Comparison of ENCODE assay signal across 8 mouse cellular contexts in genomic region chrX:48143415-48144335, GRCm38 (mm10). TPM values are rescaled to one million over a fixed set of nuclear protein-coding genes. Genes with fewer than 3 reads are reported as not detected.
A peak's percentile ranks its signal among the peaks of the same experiment; 100 is the strongest.
DNase-seq lines count a peak whose midpoint lies in the region; ATAC-seq lines count a peak whose summit lies in the region.

No protein-coding gene starts in this region.

- H3K36me3 ChIP-seq in forebrain, embryonic 11.5 days (ENCODE audit: control insufficient read depth, insufficient read depth, low read length), result no peaks in the 10 kb centered on the region
- no peaks in the 10 kb centered on the region for H3K36me3 ChIP-seq in forebrain, embryonic 16.5 days (ENCODE audit: control insufficient read depth, insufficient read depth)
- H3K36me3 ChIP-seq in lung, embryonic 16.5 days (ENCODE audit: control insufficient read depth, insufficient read depth, low read length), result no peaks in the 10 kb centered on the region
- no peaks in the 10 kb centered on the region for H3K36me3 ChIP-seq in stomach, embryonic 14.5 days (ENCODE audit: control insufficient read depth, insufficient read depth, low read length)
- no peaks in the 10 kb centered on the region for H3K36me3 ChIP-seq in forebrain, embryonic 14.5 days (ENCODE audit: control insufficient read depth, insufficient read depth, low read length)

- 65% methylated on average over 23 of the region's 26 CpGs for WGBS in forebrain, embryonic 11.5 days
- 55% methylated on average over 26 of the region's 26 CpGs for WGBS in forebrain, embryonic 16.5 days
- WGBS in lung, embryonic 16.5 days, result 45% methylated on average over 26 of the region's 26 CpGs
- 45% methylated on average over 26 of the region's 26 CpGs for WGBS in stomach, embryonic 14.5 days
- WGBS in forebrain, embryonic 14.5 days, result 68% methylated on average over 25 of the region's 26 CpGs

- no peak overlapping the region for H3K9ac ChIP-seq in forebrain, embryonic 11.5 days (ENCODE audit: low read length)
- H3K9ac ChIP-seq in forebrain, embryonic 16.5 days (replicated peaks; ENCODE audit: low read depth, low read length), result no peak overlapping the region
- H3K9ac ChIP-seq in lung, embryonic 16.5 days (ENCODE audit: low read length), result peak overlapping the region; percentile 38
- H3K9ac ChIP-seq in stomach, embryonic 14.5 days (replicated peaks; ENCODE audit: low read depth, low read length), result no peak overlapping the region
- H3K9ac ChIP-seq in forebrain, embryonic 14.5 days (ENCODE audit: low read length), result no peak overlapping the region

- H3K4me3 ChIP-seq in forebrain, embryonic 11.5 days (ENCODE audit: low read depth, low read length), result no peak overlapping the region
- no peak overlapping the region for H3K4me3 ChIP-seq in forebrain, embryonic 16.5 days (replicated peaks; ENCODE audit: low read length)
- H3K4me3 ChIP-seq in lung, embryonic 16.5 days (ENCODE audit: low read length), result peak overlapping the region; percentile 31
- H3K4me3 ChIP-seq in stomach, embryonic 14.5 days (ENCODE audit: low read depth, low read length), result no peak overlapping the region
- no peak overlapping the region for H3K4me3 ChIP-seq in forebrain, embryonic 14.5 days (ENCODE audit: low read depth, low read length)

- no peak for ATAC-seq in forebrain, embryonic 11.5 days (replicated peaks; ENCODE audit: low FRiP score)
- ATAC-seq in forebrain, embryonic 16.5 days, result no peak
- ATAC-seq in common myeloid progenitor, adult 5-6 weeks (replicated peaks; ENCODE audit: low read depth, poor library complexity, severe bottlenecking), result peak; percentile 49
- ATAC-seq in lung, embryonic 16.5 days (ENCODE audit: low read depth), result peak; percentile 59
- 0 out of 2 replicates have a peak, but pooled peaks have one; percentile 43 for ATAC-seq in stomach, embryonic 14.5 days (ENCODE audit: insufficient number of reproducible peaks, insufficient read depth, low FRiP score, low read depth)
- ATAC-seq in forebrain, embryonic 14.5 days, result no peak

- no peaks in the 10 kb centered on the region for H3K27me3 ChIP-seq in forebrain, embryonic 11.5 days (ENCODE audit: control insufficient read depth, insufficient read depth, low read length)
- no peaks in the 10 kb centered on the region for H3K27me3 ChIP-seq in forebrain, embryonic 16.5 days (replicated peaks; ENCODE audit: control insufficient read depth, insufficient read depth, low read length)
- H3K27me3 ChIP-seq in lung, embryonic 16.5 days (ENCODE audit: control insufficient read depth, insufficient read depth, low read depth, low read length), result no peaks in the 10 kb centered on the region
- H3K27me3 ChIP-seq in stomach, embryonic 14.5 days (ENCODE audit: control insufficient read depth, insufficient read depth, low read length), result no peaks in the 10 kb centered on the region
- H3K27me3 ChIP-seq in forebrain, embryonic 14.5 days (replicated peaks; ENCODE audit: control insufficient read depth, insufficient read depth, low read length), result no peaks in the 10 kb centered on the region

- H3K4me2 ChIP-seq in forebrain, embryonic 11.5 days (ENCODE audit: low read depth, low read length, severe bottlenecking), result peak overlapping the region; percentile 24; the same call in 1 of the 2 replicates
- H3K4me2 ChIP-seq in forebrain, embryonic 16.5 days (ENCODE audit: low read length), result no peak overlapping the region
- H3K4me2 ChIP-seq in lung, embryonic 16.5 days (ENCODE audit: low read depth, low read length), result peak overlapping the region; percentile 51
- H3K4me2 ChIP-seq in stomach, embryonic 14.5 days (replicated peaks; ENCODE audit: low read depth, low read length), result peak overlapping the region; percentile 30
- H3K4me2 ChIP-seq in forebrain, embryonic 14.5 days (ENCODE audit: low read length), result no peak overlapping the region

- no peak for DNase-seq in forebrain, embryonic 11.5 days (ENCODE audit: low spot score)
- DNase-seq in kidney, adult 8-10 months, result peak; percentile 12
- no peak for DNase-seq in left cerebral cortex, postnatal 14 days (ENCODE audit: low spot score in 2 of 2)
- DNase-seq in forebrain, embryonic 14.5 days (ENCODE audit: low spot score), result no peak

- intact Hi-C loops in left cerebral cortex, postnatal 14 days (cut with DNase I), result no loop called here

- no peaks in the 10 kb centered on the region for H3K9me3 ChIP-seq in forebrain, embryonic 11.5 days (ENCODE audit: control insufficient read depth, low read length)
- no peaks in the 10 kb centered on the region for H3K9me3 ChIP-seq in forebrain, embryonic 16.5 days (ENCODE audit: control insufficient read depth, low read length)
- H3K9me3 ChIP-seq in lung, embryonic 16.5 days (ENCODE audit: control insufficient read depth, low read length), result no peaks in the 10 kb centered on the region
- H3K9me3 ChIP-seq in stomach, embryonic 14.5 days (ENCODE audit: control insufficient read depth, low read depth, low read length), result no peaks in the 10 kb centered on the region
- H3K9me3 ChIP-seq in forebrain, embryonic 14.5 days (replicated peaks; ENCODE audit: control insufficient read depth, low read length), result no peaks in the 10 kb centered on the region

- no peaks in the 10 kb centered on the region; the same call in 1 of the 2 replicates for H3K4me1 ChIP-seq in forebrain, embryonic 11.5 days (replicated peaks; ENCODE audit: control insufficient read depth, insufficient read depth, low read length)
- peaks cover 3% of the 10 kb centered on the region; the same call in 1 of the 2 replicates for H3K4me1 ChIP-seq in forebrain, embryonic 16.5 days (replicated peaks; ENCODE audit: control insufficient read depth, insufficient read depth, low read length)
- peaks cover 3% of the 10 kb centered on the region; the same call in 1 of the 2 replicates for H3K4me1 ChIP-seq in lung, embryonic 16.5 days (replicated peaks; ENCODE audit: control insufficient read depth, insufficient read depth, low read length)
- H3K4me1 ChIP-seq in stomach, embryonic 14.5 days (ENCODE audit: control insufficient read depth, insufficient read depth, low read length), result no peaks in the 10 kb centered on the region
- H3K4me1 ChIP-seq in forebrain, embryonic 14.5 days (ENCODE audit: control insufficient read depth, insufficient read depth, low read length), result peaks cover 3% of the 10 kb centered on the region; the same call in 1 of the 2 replicates

- H3K27ac ChIP-seq in forebrain, embryonic 11.5 days (ENCODE audit: low read depth, low read length), result no peak overlapping the region
- no peak overlapping the region for H3K27ac ChIP-seq in forebrain, embryonic 16.5 days (ENCODE audit: low read length)
- peak overlapping the region; percentile 16; the same call in 1 of the 2 replicates for H3K27ac ChIP-seq in lung, embryonic 16.5 days (ENCODE audit: low read length)
- H3K27ac ChIP-seq in stomach, embryonic 14.5 days (ENCODE audit: low read length), result no peak overlapping the region
- no peak overlapping the region for H3K27ac ChIP-seq in forebrain, embryonic 14.5 days (ENCODE audit: low read depth, low read length)

RNA-seq across cellular contexts. Expression of gene Sash3, which starts 2.6 kb away (rescaled TPM):
- 0.67 and 0.80 TPM in 2 replicates for polyA plus RNA-seq in forebrain, embryonic 11.5 days (2014; fragmentation: Nextera tagmentation; extraction: Ambion mirVana)
- polyA plus RNA-seq in forebrain, embryonic 16.5 days (2015; fragmentation: Nextera tagmentation; extraction: Ambion mirVana), result 0.90 and 1.1 TPM in 2 replicates
- 96.2 and 103 TPM in 2 replicates for total RNA-seq in common myeloid progenitor, adult 5-6 weeks (2017)
- 4.1 and 6.7 TPM in 2 replicates for polyA plus RNA-seq in lung, embryonic 16.5 days (2015; fragmentation: Nextera tagmentation; extraction: Ambion mirVana)
- polyA plus RNA-seq in stomach, embryonic 14.5 days (2014; fragmentation: Nextera tagmentation; extraction: Ambion mirVana), result 2.5 and 3.3 TPM in 2 replicates
- 1 to 10 TPM; 1.5 to 1.8 TPM for total RNA-seq in left cerebral cortex, postnatal 14 days (2021)
- polyA plus RNA-seq in forebrain, embryonic 14.5 days (2014; fragmentation: Nextera tagmentation; extraction: Ambion mirVana), result 1.2 and 1.3 TPM in 2 replicates

RNA-seq across cellular contexts. Expression of gene Xpnpep2, which starts 35.1 kb away (rescaled TPM):
- polyA plus RNA-seq in forebrain, embryonic 11.5 days (2014; fragmentation: Nextera tagmentation; extraction: Ambion mirVana), result 1.5 and 2.2 TPM in 2 replicates
- polyA plus RNA-seq in forebrain, embryonic 16.5 days (2015; fragmentation: Nextera tagmentation; extraction: Ambion mirVana), result 0.75 and 1.0 TPM in 2 replicates
- not detected in 2 replicates for total RNA-seq in common myeloid progenitor, adult 5-6 weeks (2017)
- 1.1 and 1.5 TPM in 2 replicates for polyA plus RNA-seq in lung, embryonic 16.5 days (2015; fragmentation: Nextera tagmentation; extraction: Ambion mirVana)
- polyA plus RNA-seq in stomach, embryonic 14.5 days (2014; fragmentation: Nextera tagmentation; extraction: Ambion mirVana), result 1.1 and 1.2 TPM in 2 replicates
- total RNA-seq in left cerebral cortex, postnatal 14 days (2021), result under 1 TPM; 0.40 to 0.48 TPM
- 0.90 and 1.4 TPM in 2 replicates for polyA plus RNA-seq in forebrain, embryonic 14.5 days (2014; fragmentation: Nextera tagmentation; extraction: Ambion mirVana)

Comparison
In these comparisons a context has a peak if more than half of its experiments do, and no peak if none do; other contexts are left out.
1. H3K4me2 ChIP-seq: peak in forebrain, embryonic 11.5 days (single experiment), lung, embryonic 16.5 days (single experiment) and stomach, embryonic 14.5 days (single experiment); none in forebrain, embryonic 16.5 days (single experiment) and forebrain, embryonic 14.5 days (single experiment).
2. ATAC-seq: peak in common myeloid progenitor, adult 5-6 weeks (single experiment), lung, embryonic 16.5 days (single experiment) and stomach, embryonic 14.5 days (single experiment); none in forebrain, embryonic 11.5 days (single experiment), forebrain, embryonic 16.5 days (single experiment) and forebrain, embryonic 14.5 days (single experiment).
3. DNase-seq: peak in kidney, adult 8-10 months (2 of 2); none in forebrain, embryonic 11.5 days (single experiment), left cerebral cortex, postnatal 14 days (0 of 2) and forebrain, embryonic 14.5 days (single experiment).